Mouse (Mus musculus) MEL (cell line): ENCODE data around the gene Cnppd1.

Experiments
- CTCF ChIP-seq, 3 experiments: IDR thresholded peaks in 2 of 3; conservative IDR thresholded peaks in 1 of 3; 2 replicates each; pipeline ENCODE4 v1.5.1; 2011 to 2012; ENCODE audit warnings: low read length in 3 of 3, low read depth in 2 of 3, mild to moderate bottlenecking in 2 of 3, improper control_type of control experiment in 1 of 3, inconsistent platforms in 1 of 3, mixed read lengths in 1 of 3, moderate library complexity in 1 of 3; ENCODE audit not compliant: control insufficient read depth in 1 of 3, insufficient read depth in 1 of 3, poor library complexity in 1 of 3, severe bottlenecking in 1 of 3
- E2F4 ChIP-seq: IDR thresholded peaks from 2 replicates; pipeline ENCODE4 v1.6.1; 2011; ENCODE audit warnings: low read depth, low read length, improper control_type of control experiment, borderline replicate concordance
- ELF1 ChIP-seq: IDR thresholded peaks from 2 replicates; pipeline ENCODE4 v1.6.1; 2014; ENCODE audit warnings: low read depth, mild to moderate bottlenecking, inconsistent platforms, low read length, improper control_type of control experiment, moderate library complexity
- EP300 ChIP-seq, 2 experiments: IDR thresholded peaks; 2 replicates each; pipeline ENCODE4 v1.6.1; 2011; ENCODE audit warnings: improper control_type of control experiment in 2 of 2, low read length in 2 of 2, low read depth in 1 of 2, mild to moderate bottlenecking in 1 of 2
- HCFC1 ChIP-seq: IDR thresholded peaks from 2 replicates; pipeline ENCODE4 v1.6.1; 2012; ENCODE audit warnings: low read depth, mild to moderate bottlenecking, inconsistent platforms, low read length, improper control_type of control experiment, moderate library complexity
- MAX ChIP-seq: IDR thresholded peaks from 2 replicates; pipeline ENCODE4 v1.6.1; 2011; ENCODE audit warnings: low read length, improper control_type of control experiment
- NELFE ChIP-seq: IDR thresholded peaks from 2 replicates; pipeline ENCODE4 v1.6.1; 2011; ENCODE audit warnings: low read depth, low read length, improper control_type of control experiment
- POLR2A ChIP-seq, 2 experiments: IDR thresholded peaks; 2 replicates each; pipeline ENCODE4 v1.6.1; 2011 to 2012; ENCODE audit warnings: low read length in 2 of 2, mild to moderate bottlenecking in 2 of 2, control low read depth in 1 of 2, improper control_type of control experiment in 1 of 2, low read depth in 1 of 2, moderate library complexity in 1 of 2; ENCODE audit not compliant: control insufficient read depth in 1 of 2, insufficient read depth in 1 of 2, poor library complexity in 1 of 2
- POLR2AphosphoS5 ChIP-seq: IDR thresholded peaks from 2 replicates; pipeline ENCODE4 v1.6.1; 2012; ENCODE audit warnings: low read depth, borderline replicate concordance, mild to moderate bottlenecking, inconsistent platforms, low read length, moderate library complexity, mixed read lengths
- SMC3 ChIP-seq: IDR thresholded peaks from 2 replicates; pipeline ENCODE4 v1.6.1; 2011; ENCODE audit warnings: low read depth, low read length, improper control_type of control experiment
- TCF12 ChIP-seq: IDR thresholded peaks from 2 replicates; pipeline ENCODE4 v1.6.1; 2014; ENCODE audit warnings: low read depth, mild to moderate bottlenecking, inconsistent platforms, low read length, improper control_type of control experiment, moderate library complexity
- USF2 ChIP-seq, 2 experiments: IDR thresholded peaks; 2 replicates each; pipeline ENCODE4 v1.6.1; 2011 to 2012; ENCODE audit warnings: improper control_type of control experiment in 2 of 2, low read length in 2 of 2, borderline replicate concordance in 1 of 2, inconsistent platforms in 1 of 2, low read depth in 1 of 2, mild to moderate bottlenecking in 1 of 2; ENCODE audit not compliant: insufficient read depth in 1 of 2
- ZMIZ1 ChIP-seq: IDR thresholded peaks from 2 replicates; pipeline ENCODE4 v1.6.1; 2012; ENCODE audit warnings: low read depth, mild to moderate bottlenecking, inconsistent platforms, low read length, improper control_type of control experiment, moderate library complexity

DNA sequence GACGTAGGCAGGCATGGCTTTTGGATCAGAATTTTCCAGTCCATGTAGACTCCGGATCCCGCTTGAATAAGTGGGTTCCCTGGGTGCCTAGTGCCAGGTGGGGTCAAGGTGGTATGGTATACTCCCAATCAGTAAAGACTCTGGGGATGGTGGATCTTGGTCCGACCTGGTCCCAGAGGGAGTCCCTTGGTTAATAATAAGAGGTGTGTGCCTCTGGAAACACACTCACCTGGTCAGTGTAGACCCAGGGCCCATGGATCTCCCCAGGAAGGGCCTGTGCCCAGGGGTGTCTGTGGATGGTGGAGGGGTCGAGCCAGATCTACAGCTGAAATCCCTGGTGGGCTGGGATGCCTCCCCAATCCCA is 48.7 kb upstream of the Cnppd1 start:
- no peak for TF ChIP-seq CTCF (IDR thresholded peaks at IDR 0.05 in 2 of 3, conservative IDR thresholded peaks at IDR 0.05 in 1 of 3; ENCODE audit: control insufficient read depth in 1 of 3, insufficient read depth in 1 of 3, low read depth in 2 of 3, low read length in 3 of 3, poor library complexity in 1 of 3, severe bottlenecking in 1 of 3)
- TF ChIP-seq POLR2A (IDR thresholded peaks at IDR 0.05; ENCODE audit: control insufficient read depth in 1 of 2, insufficient read depth in 1 of 2, low read depth in 1 of 2, low read length in 2 of 2, poor library complexity in 1 of 2), result no peak
- no peak for TF ChIP-seq HCFC1
- TF ChIP-seq POLR2AphosphoS5, result no peak
- no peak for TF ChIP-seq EP300 (IDR thresholded peaks at IDR 0.05; ENCODE audit: low read depth in 1 of 2, low read length in 2 of 2)
- no peak for TF ChIP-seq NELFE
- no peak for TF ChIP-seq USF2 (IDR thresholded peaks at IDR 0.05; ENCODE audit: borderline replicate concordance in 1 of 2, insufficient read depth in 1 of 2, low read depth in 1 of 2, low read length in 2 of 2)
- no peak for TF ChIP-seq ELF1
- no peak for TF ChIP-seq E2F4
- TF ChIP-seq TCF12, result no peak
- TF ChIP-seq SMC3, result no peak
- TF ChIP-seq MAX, result no peak
- no peak for TF ChIP-seq ZMIZ1
